Mouse (Mus musculus) CD8-positive naive resting alpha-beta T cell, adult 2 months (primary cell): Measurements from ENCODE around the gene Ipo5.

Experiments
- DNase-seq, 2 experiments: peaks; one replicate each; pipeline ENCODE4 v3.0.0; 2022; ENCODE audit warnings: low read depth in 2 of 2, low spot score in 2 of 2

Ipo5 gene

DNA sequence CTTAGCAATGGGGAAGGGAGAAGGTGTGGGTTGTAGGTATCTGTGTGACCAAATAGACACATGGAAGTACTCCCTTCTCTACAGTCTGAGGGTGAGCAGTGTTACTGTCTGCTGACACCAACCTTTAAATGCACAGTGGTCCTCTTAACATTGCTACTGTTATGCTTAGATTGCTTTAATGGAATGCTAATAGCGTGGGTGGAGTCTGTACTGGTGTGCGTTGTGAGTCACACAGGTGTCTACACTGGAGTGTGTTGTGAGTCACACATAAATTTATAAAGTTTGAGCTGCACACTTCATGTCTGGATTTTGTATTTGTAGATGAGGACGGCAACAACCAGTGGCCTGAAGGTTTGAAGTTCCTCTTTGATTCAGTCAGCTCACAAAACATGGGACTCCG is 10.8 kb downstream of the Ipo5 start:
- no peak for DNase-seq

DNA sequence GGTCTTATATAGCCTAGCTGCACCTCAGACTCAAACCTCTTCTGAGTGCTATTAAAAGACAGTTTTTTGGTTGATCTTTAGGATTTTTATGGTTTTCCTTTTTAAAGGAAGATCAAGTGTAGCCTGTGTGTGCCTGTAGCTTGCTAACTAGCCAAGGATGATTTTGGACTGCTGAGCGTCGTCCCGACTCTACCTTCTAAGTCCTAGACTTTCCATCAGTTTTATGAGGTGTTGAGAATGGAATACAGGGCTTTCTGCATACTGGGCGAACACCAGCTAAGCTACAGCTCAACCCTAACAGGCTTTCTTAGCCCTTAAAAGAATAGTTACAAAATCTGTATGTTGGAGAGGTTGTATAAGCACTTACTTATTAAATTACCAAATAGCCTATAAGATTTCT is 13.0 kb downstream of the Ipo5 start:
- DNase-seq, result no peak

DNA sequence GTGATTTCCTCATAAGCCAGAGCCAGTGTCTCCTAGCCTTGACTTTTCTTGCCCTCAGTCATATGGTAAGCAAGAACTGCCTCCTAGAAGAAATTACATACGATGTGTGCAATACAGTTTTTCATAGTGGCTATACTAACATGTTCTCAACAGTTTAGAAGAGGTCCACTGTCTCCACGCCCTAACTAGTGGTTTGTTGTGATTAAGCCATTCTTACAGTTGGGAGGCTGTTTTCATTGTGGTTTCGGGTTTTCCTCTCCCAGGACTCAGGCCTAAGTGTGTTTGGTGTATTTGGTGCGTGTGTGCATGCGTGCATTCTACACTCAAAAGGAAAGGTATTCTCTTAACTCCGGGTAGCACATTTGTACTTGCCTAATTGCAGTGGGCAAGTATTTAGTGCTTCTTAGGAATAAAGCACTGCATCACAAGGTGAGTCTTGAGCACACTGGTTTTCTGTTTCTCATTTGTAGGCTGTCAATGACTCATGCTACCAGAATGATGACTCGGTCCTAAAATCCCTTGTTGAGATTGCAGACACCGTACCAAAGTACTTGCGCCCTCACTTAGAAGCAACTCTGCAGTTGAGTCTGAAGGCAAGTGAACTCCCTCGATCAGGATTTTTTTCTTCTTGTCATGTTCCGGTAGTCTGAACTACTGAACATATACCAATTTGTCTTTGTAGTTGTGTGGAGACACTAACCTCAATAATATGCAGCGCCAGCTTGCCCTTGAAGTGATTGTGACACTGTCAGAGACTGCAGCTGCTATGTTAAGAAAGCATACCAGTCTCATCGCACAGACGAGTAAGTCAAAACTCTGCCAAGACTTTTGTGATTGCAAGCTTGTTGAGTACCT is 14.9 kb downstream of the Ipo5 start:
- DNase-seq, result no peak

DNA sequence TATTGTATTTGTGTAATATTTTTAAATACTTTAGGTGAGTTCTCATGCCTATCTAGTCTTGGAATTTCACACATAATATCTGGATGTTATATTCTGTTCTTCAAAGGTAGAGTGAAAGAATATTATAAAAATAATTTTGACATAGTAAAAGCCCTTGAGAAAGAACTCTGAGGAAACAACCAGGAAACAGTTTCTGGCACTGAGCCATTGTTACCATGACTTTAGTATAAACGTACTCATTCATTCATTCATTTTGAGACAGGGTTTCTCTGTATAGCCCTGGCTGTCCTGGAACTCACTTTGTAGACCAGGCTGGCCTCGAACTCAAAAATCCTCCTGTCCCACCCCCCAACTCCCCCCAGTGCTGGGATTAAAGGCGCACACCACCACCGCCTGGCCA is 20.2 kb downstream of the Ipo5 start:
- no peak for DNase-seq

DNA sequence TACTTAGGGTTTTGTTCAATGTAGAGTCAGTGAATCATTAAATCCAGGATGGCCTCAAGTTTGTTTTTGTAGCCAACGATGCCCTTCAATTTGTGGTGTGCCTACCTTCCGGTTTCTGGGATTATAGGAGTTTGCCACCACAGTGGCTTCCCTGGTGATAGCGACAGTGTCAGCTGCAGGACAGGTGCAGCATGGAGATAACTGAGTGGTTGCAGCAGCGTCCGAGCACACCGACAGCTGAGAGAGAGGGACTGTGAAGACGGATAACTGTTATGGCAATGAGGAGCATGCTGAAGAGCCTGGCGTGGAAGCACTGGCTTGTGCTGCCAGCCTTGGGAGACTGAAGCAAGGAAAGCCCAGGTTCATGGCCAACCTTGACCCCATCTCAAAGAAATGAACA is 22.6 kb downstream of the Ipo5 start:
- DNase-seq, result no peak

DNA sequence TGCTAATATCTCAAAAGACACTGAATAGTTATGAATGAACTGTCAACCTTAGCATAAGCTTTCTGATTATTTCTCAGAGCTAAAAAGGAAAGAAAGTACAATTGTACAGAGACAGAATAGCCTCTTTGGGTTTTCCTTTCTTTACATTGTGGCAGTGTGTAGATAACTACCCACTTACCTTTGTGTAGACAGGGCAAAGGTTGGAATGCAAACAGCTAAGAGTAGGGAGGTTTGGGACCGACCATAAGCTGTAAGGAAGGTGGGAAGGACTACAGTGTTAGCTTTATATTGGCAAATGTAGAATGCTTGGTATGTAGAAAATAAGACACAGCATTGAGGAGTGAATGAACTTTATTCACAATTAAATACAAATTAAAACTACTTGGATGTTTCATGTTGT is 26.1 kb downstream of the Ipo5 start:
- no peak for DNase-seq

DNA sequence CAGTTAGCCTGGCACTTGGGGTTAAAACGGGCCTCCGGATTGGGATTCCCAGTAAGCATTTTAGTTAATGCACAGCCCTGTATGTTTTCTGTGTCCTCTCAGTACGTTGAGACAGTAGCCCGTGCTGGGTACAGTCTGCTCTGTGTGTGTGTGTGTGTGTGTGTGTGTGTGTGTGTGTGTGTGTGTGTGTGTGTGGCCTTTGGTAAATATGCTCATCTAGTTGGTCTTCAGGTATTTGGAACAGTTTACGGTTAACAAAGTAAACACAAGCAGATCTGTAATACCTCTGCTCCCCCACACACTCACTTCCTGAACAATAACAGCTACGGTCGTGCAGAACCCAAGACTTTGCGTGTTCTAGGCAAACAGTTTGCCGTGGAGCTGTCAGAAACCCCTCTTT is 31.8 kb downstream of the Ipo5 start:
- DNase-seq, result no peak

DNA sequence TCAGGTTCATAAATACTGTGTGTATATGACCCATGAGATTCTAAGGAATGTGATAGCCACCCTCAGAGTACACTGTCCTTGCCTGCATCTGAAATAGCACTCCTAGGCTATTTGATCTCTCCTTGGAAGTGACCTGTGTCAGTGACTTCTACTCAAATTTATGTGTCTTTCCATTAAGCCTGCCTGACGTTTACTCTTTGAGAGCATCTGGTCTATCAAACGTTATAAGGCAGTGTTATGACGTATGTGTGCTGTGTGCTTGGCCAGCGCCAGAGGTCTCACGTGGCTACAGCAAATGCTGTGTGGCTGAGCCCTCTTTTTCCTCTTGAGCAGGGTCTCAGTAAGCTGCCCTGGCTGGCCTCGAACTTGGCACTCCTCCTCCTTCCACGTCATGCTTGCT is 34.1 kb downstream of the Ipo5 start:
- no peak for DNase-seq

DNA sequence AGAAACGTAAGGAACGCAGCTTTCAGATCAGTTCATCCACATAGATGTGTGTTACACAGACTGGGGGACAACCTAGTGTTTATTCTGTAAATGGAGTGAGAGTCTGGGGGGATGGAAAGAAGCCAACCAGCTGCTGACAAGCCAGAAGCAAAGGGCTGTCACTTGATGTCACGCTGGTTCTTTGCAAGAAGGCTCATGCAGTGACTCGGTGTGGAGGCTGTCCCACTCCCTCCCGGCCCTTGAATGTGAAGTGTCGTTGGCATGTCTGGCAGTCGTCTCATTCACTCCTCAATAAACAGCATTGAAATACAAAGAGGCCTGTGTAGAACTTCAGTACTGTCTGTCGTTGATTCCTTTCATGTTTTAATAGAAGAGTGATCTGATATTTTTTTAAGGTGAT is 36.1 kb downstream of the Ipo5 start:
- DNase-seq, result no peak

DNA sequence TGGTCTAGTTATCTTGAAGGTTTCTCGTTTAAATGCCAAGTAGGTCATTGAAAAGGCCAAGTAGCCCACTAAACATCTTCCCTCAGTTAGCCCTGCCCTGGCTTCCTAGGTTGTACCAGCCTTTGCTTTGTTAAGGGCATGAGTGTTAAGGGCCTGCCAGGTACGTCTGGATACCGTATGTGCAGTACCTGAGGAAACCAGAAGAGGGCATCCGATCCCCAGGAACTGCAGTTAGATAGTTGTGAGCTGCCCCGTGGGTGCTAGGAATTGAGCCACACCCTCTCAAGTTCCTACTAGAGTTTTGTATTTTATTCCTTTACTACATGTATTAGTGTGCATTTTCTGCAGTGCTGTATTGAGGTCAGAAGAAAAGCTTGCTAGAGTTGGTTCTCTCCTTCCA is 38.0 kb downstream of the Ipo5 start:
- DNase-seq, result peak in 1 of 2 experiments; percentile 6

DNA sequence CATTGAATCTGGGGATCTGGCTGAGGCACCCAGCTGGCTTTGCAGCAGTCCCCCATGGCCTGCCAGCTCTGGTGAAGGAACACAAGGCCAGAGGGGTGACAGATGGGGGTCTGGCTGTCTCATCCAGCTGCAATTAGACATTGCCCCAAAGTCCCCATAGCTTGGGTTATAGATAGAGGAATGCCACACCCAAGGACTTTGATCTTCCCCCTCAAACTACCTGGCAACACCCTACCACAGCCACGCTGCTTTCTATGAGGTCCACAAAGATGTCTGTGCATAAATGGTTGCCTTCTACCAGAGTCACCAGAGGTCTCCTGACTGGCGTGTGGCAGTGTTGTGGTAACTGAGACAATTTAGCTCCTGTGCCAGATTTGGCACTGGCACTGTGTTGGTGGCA is 39.0 kb downstream of the Ipo5 start:
- no peak for DNase-seq

DNA sequence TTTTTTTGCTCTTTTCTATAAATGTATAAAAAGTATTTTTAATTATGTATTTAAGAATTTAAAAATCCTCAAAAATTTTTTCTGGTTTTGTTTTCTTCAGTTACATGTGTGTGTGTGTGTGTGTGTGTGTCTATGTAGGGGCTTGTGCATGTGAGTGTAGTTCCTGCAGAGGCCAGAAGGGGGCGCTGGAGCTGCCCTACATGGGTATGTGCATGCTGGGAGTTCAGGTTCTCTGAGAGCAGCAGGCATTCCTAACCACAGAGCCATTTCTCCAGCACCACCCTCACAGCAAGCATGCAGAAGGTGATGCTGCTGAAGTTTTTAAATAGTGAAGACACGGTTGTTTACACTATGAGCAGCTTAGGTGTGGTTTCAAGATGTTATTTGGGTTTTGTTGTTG is 41.4 kb downstream of the Ipo5 start:
- peak in 1 of 2 experiments; percentile 8 for DNase-seq

DNA sequence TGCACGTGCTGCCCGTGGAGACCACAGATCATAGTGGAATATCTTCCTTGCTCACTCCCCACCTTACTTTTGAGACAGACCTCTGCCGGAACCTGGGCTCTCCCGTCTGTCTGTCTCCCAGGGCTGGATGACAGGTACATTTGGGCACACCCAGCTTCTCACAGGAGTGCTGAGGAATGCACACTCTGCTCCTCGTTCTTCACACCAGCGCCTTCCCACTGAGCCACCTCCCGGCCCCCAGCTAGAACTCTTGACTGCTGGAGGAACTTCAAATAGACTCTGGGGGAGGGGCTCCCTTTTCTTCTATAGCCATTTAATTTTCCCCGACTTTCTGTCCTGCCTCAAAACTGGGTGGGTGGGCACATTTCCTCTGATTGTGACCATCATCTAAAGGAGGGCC is 49.5 kb downstream of the Ipo5 start:
- DNase-seq, result no peak

DNA sequence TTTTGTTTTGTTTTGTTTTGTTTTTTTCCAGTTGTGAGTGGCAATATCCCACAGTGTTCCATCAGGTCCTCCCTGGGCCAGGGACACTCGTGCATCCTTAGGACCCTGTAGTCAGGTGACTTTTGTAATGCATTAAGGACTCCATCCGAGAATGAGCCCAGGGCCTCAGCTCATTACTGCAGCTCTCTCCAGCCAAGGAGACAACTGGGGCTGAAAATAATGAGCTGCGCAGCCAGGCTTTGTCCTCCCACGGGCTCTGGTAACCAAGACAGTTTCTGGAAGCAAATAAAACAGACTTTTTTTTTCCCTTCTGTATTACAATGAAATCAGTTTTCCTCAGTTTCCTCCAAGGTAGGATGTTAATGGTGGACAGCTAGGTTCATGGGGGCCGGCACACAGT is 50.0 kb downstream of the Ipo5 start:
- no peak for DNase-seq

DNA sequence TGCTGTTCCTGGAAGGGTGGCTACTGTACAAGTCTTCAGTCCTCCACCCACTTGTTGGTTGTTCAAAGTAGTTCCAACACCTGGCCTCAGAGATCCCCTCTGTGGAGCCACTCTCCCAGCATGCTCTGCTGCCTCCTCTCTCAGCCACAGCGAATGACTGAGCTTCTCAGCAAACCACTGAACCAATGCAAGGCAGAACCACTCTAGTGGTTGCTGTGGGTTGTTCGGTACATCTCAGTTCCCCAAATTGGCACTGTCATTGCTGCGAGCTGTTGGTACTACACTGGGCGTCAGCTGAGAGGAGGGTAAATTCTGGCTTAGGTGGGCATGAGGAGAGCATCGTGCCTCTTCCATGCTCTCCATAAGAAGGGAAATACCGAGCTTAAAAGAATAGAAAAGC is 56.0 kb downstream of the Ipo5 start:
- DNase-seq, result no peak

DNA sequence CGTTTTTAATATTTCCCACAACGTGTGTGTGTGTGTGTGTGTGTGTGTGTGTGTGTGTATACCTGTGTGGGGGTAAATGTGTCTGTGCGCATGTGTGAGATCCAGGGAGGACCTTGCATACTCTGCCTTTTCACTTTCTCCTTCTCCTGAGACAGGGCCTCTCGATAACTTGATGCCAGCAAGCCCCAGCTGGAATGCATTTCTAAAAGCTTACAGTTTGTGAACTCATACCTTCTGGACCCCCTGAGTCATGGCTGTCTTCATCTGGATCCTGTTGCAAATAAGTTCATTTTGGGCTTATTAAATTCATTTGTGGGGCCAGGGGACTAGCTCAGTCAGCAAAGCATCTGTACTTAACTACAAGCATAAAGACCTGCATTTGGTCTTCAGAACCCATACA is 57.7 kb downstream of the Ipo5 start:
- no peak for DNase-seq

DNA sequence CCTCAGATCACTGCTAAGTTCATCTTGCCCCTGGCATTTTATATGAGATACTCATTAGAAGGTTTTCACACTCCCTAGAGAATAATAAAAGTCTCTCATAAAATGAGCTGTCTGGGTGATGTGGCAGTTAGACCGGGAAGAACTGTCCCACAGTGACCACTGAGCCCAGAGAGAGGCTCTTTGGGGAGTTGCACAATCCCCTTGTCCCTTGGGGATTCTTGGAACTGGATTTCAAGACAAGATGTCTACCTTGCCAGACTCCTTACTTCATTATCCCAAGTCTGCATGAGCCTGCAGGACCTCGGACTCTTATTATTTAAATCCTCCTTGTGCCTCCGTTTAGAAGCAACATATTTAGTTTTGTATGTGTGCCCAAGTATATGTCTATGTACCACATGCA is 58.6 kb downstream of the Ipo5 start:
- DNase-seq, result no peak

DNA sequence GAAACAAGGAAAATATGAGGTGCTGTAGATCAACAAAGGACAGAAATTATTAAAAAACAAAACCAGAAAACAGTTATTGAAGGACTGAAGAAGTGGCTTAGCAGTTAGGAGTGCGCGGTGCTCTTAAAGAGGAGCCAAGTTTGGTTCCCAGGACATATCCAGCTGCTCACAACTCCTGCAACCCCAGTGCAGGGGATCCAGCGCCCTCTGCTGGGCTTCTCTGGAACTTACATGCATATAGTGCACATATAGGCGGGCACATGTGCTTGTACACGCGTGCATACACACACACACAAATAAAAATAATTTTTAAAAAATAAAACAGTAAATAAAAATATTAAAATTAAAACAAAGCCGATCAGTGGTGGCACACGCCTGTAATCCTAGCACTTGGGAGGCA is 59.6 kb downstream of the Ipo5 start:
- no peak for DNase-seq

DNA sequence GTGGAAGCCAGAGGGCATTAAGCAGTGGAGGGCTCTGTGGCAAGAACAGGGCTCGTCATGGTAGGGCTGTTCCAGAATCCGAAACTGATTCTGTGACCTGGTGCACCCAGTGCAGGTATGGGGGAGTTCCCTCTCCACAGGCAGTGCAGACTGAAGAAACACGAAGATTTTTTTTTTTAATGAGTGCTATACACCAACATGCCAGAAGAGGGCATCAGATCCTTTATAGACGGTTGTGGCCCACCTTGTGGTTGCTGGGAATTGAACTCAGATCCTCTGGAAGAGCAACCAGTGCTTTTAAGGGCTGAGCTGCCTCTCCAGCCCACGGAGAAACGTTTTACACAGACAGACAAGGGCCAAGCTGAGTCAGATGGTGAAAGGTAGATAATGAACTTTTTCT is 60.3 kb downstream of the Ipo5 start:
- no peak for DNase-seq

DNA sequence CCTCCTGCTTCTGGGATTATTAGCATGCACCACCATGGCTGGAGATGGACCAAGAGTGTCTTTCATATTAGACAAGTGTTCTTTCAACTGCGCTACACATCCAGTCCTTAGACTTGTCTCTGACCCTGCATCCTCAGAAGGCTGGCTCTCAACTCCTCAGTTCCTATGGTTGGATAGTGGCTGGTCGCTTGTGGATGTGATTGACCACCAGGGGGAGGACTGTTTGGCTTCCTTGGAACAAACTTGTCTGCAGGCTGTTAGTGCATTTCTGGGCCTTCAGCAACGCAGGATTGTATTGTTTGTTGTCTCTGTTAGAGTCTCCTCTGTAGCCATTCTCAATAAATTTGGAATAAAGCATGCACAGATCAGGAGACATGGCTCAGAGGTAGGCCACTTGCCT is 68.5 kb downstream of the Ipo5 start:
- DNase-seq, result no peak

DNA sequence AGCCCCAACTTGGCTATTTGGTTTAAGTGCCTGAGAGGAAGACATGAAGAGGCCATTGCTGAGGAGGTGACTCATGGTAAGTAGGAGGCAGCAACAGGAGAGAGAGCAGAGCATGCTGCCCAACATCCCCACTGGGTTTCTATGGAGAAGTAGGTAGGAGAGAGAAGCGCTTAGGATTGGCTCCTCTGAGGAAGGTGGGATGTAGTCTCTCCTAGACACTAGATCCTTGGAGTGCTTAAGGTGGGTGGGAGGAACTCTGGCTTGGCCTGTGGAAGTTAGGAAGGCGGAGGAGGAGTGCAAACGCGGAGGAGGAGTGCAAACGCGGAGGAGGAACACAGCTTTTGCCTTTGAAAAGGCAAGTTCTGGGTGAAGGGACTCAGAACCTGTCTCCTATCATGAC is 78.1 kb downstream of the Ipo5 start:
- no peak for DNase-seq
